Mouse (Mus musculus) C2C12 (cell line): ENCODE measurements at regions not wholly inside any gene's neighbourhood (a gene's known extent, or its start where the extent isn't known, plus 50 kb on each side); places are given as distances from the start of the nearest gene placed in this dataset.

Experiments
- CTCF ChIP-seq: IDR thresholded peaks from one replicate; pipeline ENCODE4 v1.5.1; 2011; ENCODE audit not compliant: control insufficient read depth, insufficient read depth, insufficient read length
- FOSL1 ChIP-seq: IDR thresholded peaks from one replicate; pipeline ENCODE4 v1.8.0; 2011; ENCODE audit warnings: mild to moderate bottlenecking, low read length; ENCODE audit not compliant: poor library complexity, insufficient read depth, severe bottlenecking
- MAX ChIP-seq: IDR thresholded peaks from one replicate; pipeline ENCODE4 v1.6.1; 2011; ENCODE audit warnings: mild to moderate bottlenecking, control low read depth
- MYOD1 ChIP-seq: IDR thresholded peaks from one replicate; pipeline ENCODE4 v1.6.1; 2011; ENCODE audit warnings: low read depth; ENCODE audit not compliant: control insufficient read depth, insufficient read length
- MYOG ChIP-seq: IDR thresholded peaks from one replicate; pipeline ENCODE4 v1.6.1; 2011; ENCODE audit not compliant: control insufficient read depth, insufficient read length; ENCODE audit errors: extremely low read depth

DNA sequence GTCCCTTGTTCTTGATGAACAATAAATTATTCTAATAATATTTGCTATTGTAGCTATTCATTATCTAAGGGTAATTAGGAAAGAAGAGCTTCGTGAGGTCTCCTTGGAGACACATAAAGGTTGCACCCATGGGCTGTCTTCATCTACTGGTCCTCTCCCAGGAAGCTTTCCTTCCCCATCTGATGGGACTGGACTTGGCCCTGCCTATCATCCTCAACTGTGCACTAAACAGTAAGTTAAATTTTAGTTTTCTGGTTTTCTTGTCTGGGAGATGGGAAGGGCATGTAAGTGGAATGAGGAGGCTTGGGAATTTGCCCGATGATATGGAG lies 554.5 kb downstream of the Gm9195 start:
- TF ChIP-seq MYOG (no peak), MAX (no peak), CTCF (no peak), MYOD1 (no peak), FOSL1 (no peak)
